Mouse (Mus musculus): Measurements from ENCODE around the gene Taar8c. TPM values are rescaled to one million over a fixed set of nuclear protein-coding genes. Genes with fewer than 3 reads are reported as not detected.

The Taar8c gene
- polyA plus RNA-seq, 2 experiments from 2014 or later = not detected

- ATAC-seq = no peak
Measured at GRCm38 (mm10) chr10:24058986-24059385, 42.7 kb downstream of the Taar8c start.

GRCm38 (mm10) chr10:24052039-24052438 lies 49.7 kb downstream of the Taar8c start:
- ATAC-seq = no peak

Other genes starting within 250 kb of the Taar8c start
- gene Vnn1, start 207.2 kb downstream of the Taar8c start, polyA plus RNA-seq (2017; shearing (Covaris generic)) = not detected
- not detected for gene Taar1, start 181.6 kb downstream of the Taar8c start, polyA plus RNA-seq (2017; shearing (Covaris generic))
- gene Taar2, start 163.3 kb downstream of the Taar8c start, polyA plus RNA-seq (2017; shearing (Covaris generic)) = not detected
- gene Taar3, start 152.4 kb downstream of the Taar8c start, polyA plus RNA-seq (2017; shearing (Covaris generic)) = not detected
- gene Taar4, start 141.4 kb downstream of the Taar8c start, polyA plus RNA-seq (2017; shearing (Covaris generic)) = not detected
- gene Taar5, start 131.2 kb downstream of the Taar8c start, polyA plus RNA-seq (2017; shearing (Covaris generic)) = not detected
- gene Taar6, start 116.3 kb downstream of the Taar8c start, polyA plus RNA-seq (2017; shearing (Covaris generic)) = not detected
- gene Taar7a, start 108.4 kb downstream of the Taar8c start, polyA plus RNA-seq (2017; shearing (Covaris generic)) = not detected
- gene Taar7b, start 102.0 kb downstream of the Taar8c start, polyA plus RNA-seq (2017; shearing (Covaris generic)) = not detected
- not detected for gene Taar7d, start 74.7 kb downstream of the Taar8c start, polyA plus RNA-seq (2017; shearing (Covaris generic))
- gene Taar7e, start 64.3 kb downstream of the Taar8c start, polyA plus RNA-seq (2017; shearing (Covaris generic)) = under 1 TPM in 1 of 2 experiments, not detected in 1; 0.30 TPM
- gene Taar7f, start 52.4 kb downstream of the Taar8c start, polyA plus RNA-seq (2017; shearing (Covaris generic)) = not detected
- not detected for gene Taar8a, start 25.4 kb downstream of the Taar8c start, polyA plus RNA-seq (2017; shearing (Covaris generic))
- not detected for gene Taar8b, start 9.6 kb downstream of the Taar8c start, polyA plus RNA-seq (2017; shearing (Covaris generic))
- not detected for gene Taar9, start 7.6 kb upstream of the Taar8c start, polyA plus RNA-seq (2017; shearing (Covaris generic))
- 10 to 100 TPM; 21.2 to 25.6 TPM for gene Stx7, start 47.4 kb upstream of the Taar8c start, polyA plus RNA-seq (2017; shearing (Covaris generic))
- gene Moxd1, start 121.6 kb upstream of the Taar8c start, polyA plus RNA-seq (2017; shearing (Covaris generic)) = not detected

All from CD4-positive, CD25-positive, alpha-beta regulatory T cell, adult 4 months (primary cell).